Mouse (Mus musculus) 416B (cell line): ENCODE results near the gene Eif4g3.

Source experiments
- DNase-seq: peaks from one replicate; pipeline ENCODE4 v3.0.0; 2011; ENCODE audit warnings: low read depth

Eif4g3 gene

GRCm38 (mm10) chr4:138219331-138219730 is 226.5 kb downstream of the Eif4g3 start:
- DNase-seq = no peak

GRCm38 (mm10) chr4:138220761-138221160 is 227.9 kb downstream of the Eif4g3 start:
- DNase-seq = peak; percentile 84

DNA sequence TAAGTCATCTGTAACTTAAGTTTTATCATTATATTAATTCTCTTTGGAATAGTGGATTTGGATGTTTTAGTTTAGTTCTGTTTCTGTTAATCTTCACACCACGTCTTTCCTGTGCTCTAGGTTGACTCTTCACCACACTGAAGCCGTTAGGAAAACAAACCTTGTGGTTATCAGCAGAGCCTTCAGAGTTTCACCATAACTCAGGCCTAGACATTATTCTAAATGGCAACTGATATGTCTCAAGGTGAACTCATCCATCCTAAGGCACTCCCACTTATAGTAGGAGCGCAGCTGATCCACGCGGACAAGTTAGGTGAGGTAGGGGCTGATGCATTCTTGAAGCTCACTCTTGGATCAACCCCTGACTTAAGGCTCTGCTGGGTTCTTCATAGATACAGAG is 228.6 kb downstream of the Eif4g3 start:
- peak; percentile 80 for DNase-seq

DNA sequence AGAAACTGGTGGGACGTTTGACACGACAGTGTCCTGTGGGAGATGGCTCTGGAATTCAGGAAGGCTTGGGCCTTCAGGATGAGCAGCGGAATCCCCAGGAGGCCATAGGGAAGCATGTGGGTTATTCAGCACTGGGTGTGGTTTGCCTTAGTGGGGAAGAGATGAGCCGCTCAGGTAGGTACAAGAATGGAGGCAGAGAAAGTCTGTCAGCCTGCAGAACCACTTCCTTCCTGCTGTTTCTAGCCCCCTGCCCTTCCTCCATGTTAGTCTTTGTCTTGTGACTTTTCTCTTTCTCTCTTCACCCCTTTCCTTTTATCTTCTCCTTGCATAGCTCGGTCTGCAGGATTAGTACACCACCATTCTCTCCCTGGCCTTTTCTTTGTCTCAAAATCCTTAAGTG is 229.6 kb downstream of the Eif4g3 start:
- DNase-seq = no peak

DNA sequence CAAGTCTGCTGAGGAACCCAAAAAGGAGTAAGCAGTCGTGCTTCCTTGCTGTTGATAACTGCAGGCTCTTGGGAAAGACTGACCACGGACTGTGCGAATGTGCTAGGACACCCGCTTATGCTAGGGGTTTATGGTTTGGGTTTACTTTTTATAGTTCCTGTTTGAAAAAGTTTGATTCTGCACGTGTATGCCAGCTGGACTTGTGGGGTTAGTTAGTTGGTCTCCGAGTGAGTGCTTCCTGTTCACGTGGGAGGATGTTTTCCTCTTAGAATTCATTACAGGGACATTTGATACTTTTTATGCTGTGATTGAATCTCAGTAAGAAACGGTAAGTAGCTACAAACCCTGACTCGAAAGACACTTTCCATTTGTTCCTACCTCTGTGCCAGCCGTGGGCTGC is 230.8 kb downstream of the Eif4g3 start:
- peak; percentile 78 for DNase-seq

GRCm38 (mm10) chr4:138246756-138247665 is 254.2 kb downstream of the Eif4g3 start:
- DNase-seq = peak; percentile 93

DNA sequence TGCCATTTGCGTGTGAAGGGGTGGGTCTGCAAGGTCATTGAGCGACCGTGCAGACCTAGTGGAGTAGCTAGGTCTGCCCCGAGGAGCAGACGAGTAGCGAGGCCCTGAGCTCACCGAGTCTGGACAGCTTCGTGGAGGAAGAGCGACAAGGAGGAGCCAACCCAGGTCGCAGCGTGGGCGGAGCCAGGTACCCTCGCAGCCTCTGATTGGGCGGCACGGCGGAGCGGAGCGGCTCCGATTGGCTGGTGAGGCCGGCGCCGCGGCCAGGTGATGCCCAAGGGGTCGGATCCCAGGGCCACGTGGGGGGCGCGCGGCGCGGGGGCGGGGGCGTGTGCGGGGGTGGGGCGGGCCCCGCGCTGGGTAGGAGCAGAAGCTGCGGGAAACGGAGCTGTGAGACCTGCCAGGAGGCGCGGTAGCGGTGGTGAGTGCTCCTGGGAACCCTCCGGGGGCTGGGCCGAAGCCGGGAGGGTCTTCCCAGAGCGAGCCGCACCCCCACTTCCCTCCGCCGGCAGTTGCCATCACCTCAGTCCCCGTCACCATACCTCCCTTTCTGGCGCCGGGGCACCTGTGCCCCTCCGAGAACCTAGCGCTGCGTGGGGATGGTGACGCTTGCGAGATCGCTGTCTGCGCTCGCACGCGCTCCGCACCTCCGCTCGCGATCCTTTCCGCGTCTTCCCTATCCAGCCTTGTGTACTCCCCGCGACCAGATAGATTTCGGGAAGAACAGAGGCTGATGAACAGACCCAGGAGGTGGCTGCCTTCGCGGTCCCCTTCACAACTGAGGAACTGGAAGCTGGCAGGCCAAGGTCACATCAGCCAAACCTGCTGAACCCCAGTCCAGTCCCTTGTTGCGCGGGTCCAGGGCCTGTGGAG is 257.5 kb downstream of the Eif4g3 start, which contains the start of the genes Sh2d5 and Kif17:
Gene Sh2d5 (plus strand): TSS at position 316 of the 873 bp plus-strand sequence.
Gene Kif17 (plus strand): TSS at position 348 of the 873 bp plus-strand sequence.
- DNase-seq = peak; percentile 96

DNA sequence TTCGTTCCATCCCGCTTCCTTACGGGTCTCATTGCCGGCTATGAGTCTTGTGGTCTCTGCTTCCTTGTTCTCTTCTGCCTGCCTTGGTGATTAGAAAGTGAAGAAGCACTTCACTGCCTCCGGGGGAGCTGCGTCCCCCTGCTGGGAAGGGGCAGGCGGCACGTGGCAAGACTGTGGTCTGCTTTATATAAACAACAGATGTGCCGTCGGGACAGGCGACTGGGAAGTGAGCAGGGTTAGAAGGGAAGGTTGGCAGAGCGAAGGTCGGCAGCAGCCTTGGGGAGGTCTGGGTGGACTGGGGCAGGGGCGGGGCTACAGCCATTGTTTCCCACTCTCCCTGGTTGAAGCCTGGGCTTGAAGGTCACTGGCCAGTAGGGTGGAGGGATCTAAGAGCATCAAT is 259.0 kb downstream of the Eif4g3 start:
- peak; percentile 89 for DNase-seq

DNA sequence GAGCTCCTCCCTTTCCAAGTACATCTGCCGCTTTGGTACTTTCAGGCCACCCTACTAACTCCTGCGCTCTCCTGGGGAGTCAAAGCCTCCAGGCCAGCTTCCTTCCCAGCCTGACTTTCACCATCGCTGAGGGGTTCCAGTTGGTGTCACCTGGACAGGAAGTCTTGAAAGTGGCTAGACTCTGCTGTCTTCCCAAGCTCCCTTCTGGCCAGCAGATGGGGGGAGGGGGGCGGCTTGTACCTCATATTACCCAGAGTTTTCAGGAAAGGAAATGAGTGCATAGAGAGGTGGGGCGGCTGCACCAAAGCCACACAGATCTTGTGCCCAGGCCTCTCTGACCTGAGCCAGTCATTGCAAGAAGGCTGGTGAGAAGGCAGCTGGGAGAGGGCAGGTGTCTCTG is 259.4 kb downstream of the Eif4g3 start:
- no peak for DNase-seq

GRCm38 (mm10) chr4:138257116-138257687 is 264.4 kb downstream of the Eif4g3 start:
- peak; percentile 99 for DNase-seq
